Mouse (Mus musculus) E14TG2a.4 (cell line): ENCODE measurements around the gene Gm17949.

ENCODE experiments used
- CTCF ChIP-seq: conservative IDR thresholded peaks from 2 replicates; pipeline ENCODE4 v1.5.1; 2014; ENCODE audit warnings: low read length
- NANOG ChIP-seq: IDR thresholded peaks from 2 replicates; pipeline ENCODE4 v1.6.1; 2014; ENCODE audit warnings: borderline replicate concordance, low read length, mixed read lengths

- TF ChIP-seq CTCF: no peak
- TF ChIP-seq NANOG: no peak
Observed at GRCm38 (mm10) chr17:56999968-57000609, 11.2 kb upstream of the Gm17949 start, which contains the start of gene Pspn.
